Mouse (Mus musculus): ENCODE results near the gene Unc79.

DNA sequence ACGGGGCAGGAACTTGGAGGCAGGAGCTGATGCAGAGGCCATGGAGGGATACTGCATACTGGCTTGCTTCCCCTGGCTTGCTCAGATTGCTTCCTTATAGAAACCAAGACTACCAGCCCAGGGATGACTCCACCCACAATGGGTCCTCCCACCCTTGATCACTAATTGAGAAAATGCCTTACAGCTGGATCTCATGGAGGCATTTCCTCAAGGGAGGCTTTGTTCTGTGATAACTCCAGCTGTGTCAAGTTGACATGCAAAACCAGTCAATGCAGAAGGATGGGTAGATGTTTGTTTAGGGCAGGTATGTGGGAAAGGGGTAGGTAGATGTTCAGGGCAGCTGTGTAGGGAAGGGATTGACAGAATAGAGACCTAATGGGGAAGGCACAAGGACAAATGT, 18.3 kb upstream of the Unc79 start:
- TF ChIP-seq GATA1 (IDR thresholded peaks at IDR 0.05; ENCODE audit: borderline replicate concordance, low read length), result no peak
- TF ChIP-seq CTCF (IDR thresholded peaks at IDR 0.05; ENCODE audit: low read depth, low read length), result no peak
- no peak for TF ChIP-seq POLR2AphosphoS5 (IDR thresholded peaks at IDR 0.05; ENCODE audit: insufficient replicate concordance, low read depth, low read length)
